ENCODE assay signal across 12 mouse cellular contexts in the genomic region with DNA sequence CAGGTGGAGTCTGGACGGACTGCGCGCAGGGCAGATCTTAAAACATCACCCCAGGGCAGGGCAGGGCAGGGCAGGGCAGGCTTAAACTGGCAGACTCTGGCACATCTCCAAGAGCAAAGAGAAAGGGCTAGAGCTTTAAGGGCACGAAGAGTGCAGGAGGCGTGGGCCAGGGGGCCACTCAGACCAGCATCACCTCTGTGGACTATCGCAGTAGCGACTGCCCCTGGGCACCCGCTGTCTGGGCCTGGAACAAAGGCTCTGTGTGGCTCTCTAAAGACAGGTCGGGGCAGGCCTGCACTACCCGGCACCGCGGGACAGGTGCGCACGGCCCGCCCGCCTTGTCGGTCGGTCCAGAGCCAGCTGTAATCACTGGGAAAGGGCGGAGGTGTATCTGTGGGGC.
A peak's percentile ranks its signal among the peaks of the same experiment; 100 is the strongest.
DNase-seq lines count a peak whose midpoint lies in the region; ATAC-seq and TF ChIP-seq lines count a peak whose summit lies in the region.
"Had no signal": no experiment of that assay in that cellular context is flagged by ENCODE, and none has a peak within 500 bp of the region (broad histone marks: within the 10 kb centered on the region; RNA-seq: fewer than 3 reads in every experiment).

No protein-coding gene starts in this region.

- H3K4me2 ChIP-seq in hindbrain, embryonic 14.5 days (replicated peaks), result no peak overlapping the region
- H3K4me2 ChIP-seq in hindbrain, embryonic 13.5 days, result no peak overlapping the region
- H3K4me2 ChIP-seq in hindbrain, embryonic 16.5 days (ENCODE audit: low read length), result no peak overlapping the region

- in situ Hi-C loops in ES-E14 (cut with MboI; ENCODE audit: low sequenced_read_pairs in 2 of 2, unreplicated experiment in 2 of 2), result no loop called here

- H3K9me3 ChIP-seq in hindbrain, embryonic 14.5 days (ENCODE audit: control insufficient read depth, low read length), result no peaks in the 10 kb centered on the region
- H3K9me3 ChIP-seq in hindbrain, embryonic 13.5 days, result no peaks in the 10 kb centered on the region
- no peaks in the 10 kb centered on the region for H3K9me3 ChIP-seq in ES-E14 (ENCODE audit: control insufficient read depth, insufficient read depth, low read depth, low read length)
- H3K9me3 ChIP-seq in hindbrain, embryonic 16.5 days (ENCODE audit: control insufficient read depth, low read length), result no peaks in the 10 kb centered on the region

- 89% methylated on average over 19 of the region's 19 CpGs for WGBS in hindbrain, embryonic 14.5 days
- 90% methylated on average over 19 of the region's 19 CpGs for WGBS in hindbrain, embryonic 13.5 days
- 91% methylated on average over 19 of the region's 19 CpGs for WGBS in hindbrain, embryonic 16.5 days

- H3K27ac ChIP-seq in hindbrain, embryonic 14.5 days, result no peak overlapping the region
- H3K27ac ChIP-seq in hindbrain, embryonic 13.5 days, result no peak overlapping the region
- no peak overlapping the region for H3K27ac ChIP-seq in ES-E14 (ENCODE audit: insufficient read depth, low read depth, low read length, poor library complexity, severe bottlenecking)
- H3K27ac ChIP-seq in hindbrain, embryonic 16.5 days (ENCODE audit: low read depth, low read length), result no peak overlapping the region

- DNase-seq in hindbrain, embryonic 14.5 days (ENCODE audit: low spot score), result no peak
- DNase-seq in ES-E14 (ENCODE audit: low read depth, low spot score), result no peak
- peak; percentile 45 for DNase-seq in lung, postnatal 36 days
- no peak for DNase-seq in cerebellum, postnatal 25 days
- no peak for DNase-seq in layer of hippocampus, postnatal 25 days (ENCODE audit: extremely low spot score in 1 of 2, low spot score in 1 of 2)
- DNase-seq in testis, postnatal 10 days (ENCODE audit: low spot score), result no peak
- DNase-seq: adrenal gland, adult 2 months; cerebellum, adult 18-20 months had no signal

- no peak overlapping the region for H3K9ac ChIP-seq in hindbrain, embryonic 14.5 days
- H3K9ac ChIP-seq in hindbrain, embryonic 13.5 days, result no peak overlapping the region
- 0 out of 2 replicates have a peak overlapping the region, but pooled peaks have one; percentile 39 for H3K9ac ChIP-seq in ES-E14 (ENCODE audit: insufficient read depth, low read depth, low read length, poor library complexity, severe bottlenecking)
- no peak overlapping the region; the same call in 1 of the 2 replicates for H3K9ac ChIP-seq in hindbrain, embryonic 16.5 days (ENCODE audit: low read depth, low read length)

- peak; percentile 39; the same call in 1 of the 2 replicates for ATAC-seq in hindbrain, embryonic 14.5 days (ENCODE audit: low FRiP score)
- ATAC-seq in hindbrain, embryonic 13.5 days (ENCODE audit: low FRiP score), result no peak
- 0 out of 2 replicates have a peak, but pooled peaks have one; percentile 19 for ATAC-seq in hindbrain, embryonic 16.5 days

- H3K36me3 ChIP-seq in hindbrain, embryonic 14.5 days (replicated peaks; ENCODE audit: control insufficient read depth, insufficient read depth), result no peaks in the 10 kb centered on the region
- H3K36me3 ChIP-seq in hindbrain, embryonic 13.5 days, result no peaks in the 10 kb centered on the region
- no peaks in the 10 kb centered on the region for H3K36me3 ChIP-seq in ES-E14 (ENCODE audit: control insufficient read depth, insufficient read depth, low read length, poor library complexity, severe bottlenecking)
- no peaks in the 10 kb centered on the region for H3K36me3 ChIP-seq in hindbrain, embryonic 16.5 days (ENCODE audit: control insufficient read depth, insufficient read depth, low read length)

- peaks cover 13% of the 10 kb centered on the region for H3K4me1 ChIP-seq in hindbrain, embryonic 14.5 days (replicated peaks; ENCODE audit: control insufficient read depth, insufficient read depth, low read length)
- peaks cover 30% of the 10 kb centered on the region for H3K4me1 ChIP-seq in hindbrain, embryonic 13.5 days (replicated peaks)
- peaks cover 0 to 7% of the 10 kb centered on the region in 2 experiments; a peak in 2 of 4 replicates for H3K4me1 ChIP-seq in ES-E14 (ENCODE audit: control insufficient read depth in 2 of 2, insufficient read depth in 2 of 2, low read length in 2 of 2, poor library complexity in 1 of 2)
- H3K4me1 ChIP-seq in hindbrain, embryonic 16.5 days (ENCODE audit: control insufficient read depth, insufficient read depth, low read depth, low read length), result peaks cover 13% of the 10 kb centered on the region; the same call in 1 of the 2 replicates
- H3K4me1 ChIP-seq: megakaryocyte, embryonic 14.5 days had no signal

- H3K27me3 ChIP-seq in hindbrain, embryonic 14.5 days (ENCODE audit: control insufficient read depth, insufficient read depth, low read length), result no peaks in the 10 kb centered on the region
- no peaks in the 10 kb centered on the region for H3K27me3 ChIP-seq in hindbrain, embryonic 13.5 days
- H3K27me3 ChIP-seq in hindbrain, embryonic 16.5 days (replicated peaks; ENCODE audit: control insufficient read depth, insufficient read depth, low read length), result no peaks in the 10 kb centered on the region
- H3K27me3 ChIP-seq: megakaryocyte, embryonic 14.5 days had no signal

- no peak overlapping the region for H3K4me3 ChIP-seq in hindbrain, embryonic 14.5 days (replicated peaks; ENCODE audit: low read length)
- no peak overlapping the region for H3K4me3 ChIP-seq in hindbrain, embryonic 13.5 days
- H3K4me3 ChIP-seq in ES-E14 (ENCODE audit: insufficient read depth in 1 of 2, low read depth in 1 of 2, low read length in 2 of 2, poor library complexity in 1 of 2, severe bottlenecking in 1 of 2), result peak overlapping the region; percentile 45 to 53; a peak in 3 of 4 replicates
- no peak overlapping the region for H3K4me3 ChIP-seq in hindbrain, embryonic 16.5 days (ENCODE audit: low read length)
- H3K4me3 ChIP-seq: erythroblast, embryonic 14.5 days; megakaryocyte, embryonic 14.5 days had no signal

TF ChIP-seq in ES-E14, 5 proteins besides CTCF, POLR2A, EP300 and RAD21:
- no peak for TF ChIP-seq ZC3H11A (IDR thresholded peaks at IDR 0.05; ENCODE audit: borderline replicate concordance, low read depth, low read length)
- TF ChIP-seq CHD2 (IDR thresholded peaks at IDR 0.05; ENCODE audit: low read depth, low read length), result no peak
- TF ChIP-seq ZNF384 (IDR thresholded peaks at IDR 0.05; ENCODE audit: low read depth, low read length), result no peak
- TF ChIP-seq MAFK (IDR thresholded peaks at IDR 0.05; ENCODE audit: insufficient read depth, low read depth, low read length), result no peak
- TF ChIP-seq HCFC1 (IDR thresholded peaks at IDR 0.05; ENCODE audit: borderline replicate concordance, insufficient read depth, low read length), result no peak

Comparison
In these comparisons a context has a peak if more than half of its experiments do, and no peak if none do; other contexts are left out.
1. H3K4me3 ChIP-seq: peak in ES-E14 (2 of 2); none in hindbrain, embryonic 14.5 days (single experiment), hindbrain, embryonic 13.5 days (single experiment) and hindbrain, embryonic 16.5 days (single experiment).